Mouse (Mus musculus) thymus, postnatal 14 days (tissue): ENCODE measurements around the gene Bet1l.
A peak's percentile ranks its signal among the peaks of the same experiment; 100 is the strongest.

Source experiments
- DNase-seq: peaks from one replicate; pipeline ENCODE4 v3.0.0; 2021

The Bet1l gene

GRCm38 (mm10) chr7:140828171-140828881 is 29.1 kb downstream of the Bet1l start:
- no peak for DNase-seq

- DNase-seq, result no peak
Measured at GRCm38 (mm10) chr7:140822731-140823130, 34.6 kb downstream of the Bet1l start.

- DNase-seq, result no peak
Measured at GRCm38 (mm10) chr7:140821653-140822329, 35.6 kb downstream of the Bet1l start, which contains the start of gene Zfp941. Zfp941 (minus strand) TSS chr7:140822178.

GRCm38 (mm10) chr7:140821305-140821652 is 36.1 kb downstream of the Bet1l start:
- DNase-seq, result no peak

- no peak for DNase-seq
Measured at GRCm38 (mm10) chr7:140820173-140820572, 37.2 kb downstream of the Bet1l start.

- no peak for DNase-seq
Measured at GRCm38 (mm10) chr7:140812850-140813249, 44.5 kb downstream of the Bet1l start.

GRCm38 (mm10) chr7:140811714-140812113 is 45.7 kb downstream of the Bet1l start:
- no peak for DNase-seq

- DNase-seq, result no peak
Measured at GRCm38 (mm10) chr7:140810496-140810895, 46.9 kb downstream of the Bet1l start.

GRCm38 (mm10) chr7:140805704-140806103 is 51.7 kb downstream of the Bet1l start:
- DNase-seq, result peak; percentile 56
